Comparison of ENCODE assay signal across 29 mouse cellular contexts in the genomic region with DNA sequence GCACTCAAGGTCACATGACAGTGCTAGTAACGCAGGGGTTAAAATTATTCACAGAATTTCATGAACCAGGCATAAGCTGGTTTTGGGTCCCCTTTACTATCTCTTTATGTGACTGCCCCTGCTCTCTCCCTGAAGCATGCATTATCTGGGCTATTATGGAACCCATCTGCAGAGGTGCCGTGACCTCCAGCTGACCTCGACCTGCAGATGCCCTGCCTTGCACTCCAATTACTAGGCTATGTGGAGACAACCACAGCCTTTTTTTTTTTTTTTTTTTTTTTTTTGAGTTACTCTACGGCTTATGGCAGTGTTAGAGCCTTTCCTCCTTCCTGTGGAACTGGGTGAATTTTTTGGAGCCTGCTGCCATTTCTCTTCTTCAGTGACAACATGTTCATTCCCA.
A peak's percentile ranks its signal among the peaks of the same experiment; 100 is the strongest.
DNase-seq lines count a peak whose midpoint lies in the region; TF ChIP-seq lines count a peak whose summit lies in the region.
"Had no signal": no experiment of that assay in that cellular context is flagged by ENCODE, and none has a peak within 500 bp of the region (broad histone marks: within the 10 kb centered on the region; RNA-seq: fewer than 3 reads in every experiment).

No protein-coding gene starts in this region.

- H3K27me3 ChIP-seq in CH12.LX (replicated peaks): no peaks in the 10 kb centered on the region
- H3K27me3 ChIP-seq in limb, embryonic 10.5 days (ENCODE audit: low read depth, poor library complexity, severe bottlenecking): no peaks in the 10 kb centered on the region
- H3K27me3 ChIP-seq: heart, embryonic 13.5 days; kidney, embryonic 15.5 days; liver, embryonic 12.5 days; megakaryocyte, embryonic 14.5 days; midbrain, embryonic 13.5 days; stomach, embryonic 15.5 days had no signal

- WGBS in limb, embryonic 10.5 days: 22% methylated on average over 4 of the region's 4 CpGs

- no peak overlapping the region for H3K27ac ChIP-seq in CH12.LX (ENCODE audit: insufficient read depth, low read depth)
- peak overlapping the region; percentile 78 for H3K27ac ChIP-seq in limb, embryonic 10.5 days
- H3K27ac ChIP-seq in layer of hippocampus, adult 2 months: no peak overlapping the region
- H3K27ac ChIP-seq: embryonic facial prominence, embryonic 13.5 days; heart, adult 2 months; heart, embryonic 13.5 days; kidney, embryonic 15.5 days; left cerebral cortex, adult 2 months; liver, embryonic 12.5 days; midbrain, embryonic 13.5 days; stomach, embryonic 15.5 days had no signal

- TF ChIP-seq POLR2A in CH12.LX (IDR thresholded peaks at IDR 0.05; ENCODE audit: low read depth, low read length): no peak

- dilution Hi-C loops in CH12.LX (cut with MboI; ENCODE audit: extremely low pct_ligation_motif_present, extremely low pct_unique_long_range_greater_than_20kb, low sequenced_read_pairs): no loop called here

- H3K9ac ChIP-seq in CH12.LX (ENCODE audit: insufficient read depth, low read depth): no peak overlapping the region
- H3K9ac ChIP-seq: embryonic facial prominence, embryonic 13.5 days; forebrain, postnatal 0 days; heart, embryonic 13.5 days; kidney, embryonic 15.5 days; liver, embryonic 12.5 days; liver, postnatal 0 days; midbrain, embryonic 13.5 days; stomach, embryonic 15.5 days had no signal

- TF ChIP-seq RAD21 in CH12.LX (IDR thresholded peaks at IDR 0.05; ENCODE audit: low read depth, low read length): no peak

- H3K4me3 ChIP-seq in CH12.LX (replicated peaks in 1 of 3; ENCODE audit: low read depth in 2 of 3, low read length in 2 of 3, poor library complexity in 1 of 3): no peak overlapping the region
- no peak overlapping the region for H3K4me3 ChIP-seq in limb, embryonic 10.5 days
- H3K4me3 ChIP-seq in layer of hippocampus, adult 2 months: no peak overlapping the region
- H3K4me3 ChIP-seq: embryonic facial prominence, embryonic 13.5 days; erythroblast, embryonic 14.5 days; heart, adult 2 months; heart, embryonic 13.5 days; kidney, embryonic 15.5 days; left cerebral cortex, adult 2 months; liver, embryonic 12.5 days; megakaryocyte, embryonic 14.5 days; midbrain, embryonic 13.5 days; stomach, embryonic 15.5 days had no signal

- TF ChIP-seq EP300 in CH12.LX (IDR thresholded peaks at IDR 0.05; ENCODE audit: low read length): no peak

- TF ChIP-seq CTCF in CH12.LX (conservative IDR thresholded peaks at IDR 0.05 in 1 of 2, IDR thresholded peaks at IDR 0.05 in 1 of 2; ENCODE audit: low read depth in 2 of 2, low read length in 2 of 2): no peak
- TF ChIP-seq CTCF in layer of hippocampus, adult 2 months (conservative IDR thresholded peaks at IDR 0.05): no peak

- peaks cover 0 to 7% of the 10 kb centered on the region in 2 experiments; a peak in 1 of 4 replicates for H3K4me1 ChIP-seq in CH12.LX (ENCODE audit: control insufficient read depth in 1 of 2, insufficient read depth in 2 of 2)
- peaks cover 78% of the 10 kb centered on the region for H3K4me1 ChIP-seq in limb, embryonic 10.5 days
- H3K4me1 ChIP-seq: liver, embryonic 12.5 days; megakaryocyte, embryonic 14.5 days had no signal

- in situ Hi-C loops in CH12.LX (cut with MboI; ENCODE audit: low pct_ligation_motif_present, low pct_unique_long_range_greater_than_20kb, low sequenced_read_pairs): no loop called here

- H3K9me3 ChIP-seq in CH12.LX (replicated peaks; ENCODE audit: low read length): peaks cover 5% of the 10 kb centered on the region
- H3K9me3 ChIP-seq in limb, embryonic 10.5 days (replicated peaks): no peaks in the 10 kb centered on the region
- H3K9me3 ChIP-seq: heart, embryonic 13.5 days; kidney, embryonic 15.5 days; liver, embryonic 12.5 days; midbrain, embryonic 13.5 days; stomach, embryonic 15.5 days had no signal

- no peak overlapping the region for H3K4me2 ChIP-seq in CH12.LX (ENCODE audit: insufficient read depth, low read depth, poor library complexity, severe bottlenecking)
- H3K4me2 ChIP-seq: embryonic facial prominence, embryonic 13.5 days; heart, embryonic 13.5 days; kidney, embryonic 15.5 days; liver, embryonic 12.5 days; midbrain, embryonic 13.5 days; stomach, embryonic 15.5 days had no signal

- no peaks in the 10 kb centered on the region for H3K79me2 ChIP-seq in CH12.LX (replicated peaks; ENCODE audit: control insufficient read depth, extremely low read depth, insufficient read depth, poor library complexity, severe bottlenecking)

- DNase-seq in CH12.LX (ENCODE audit: extremely low read depth) (no peak), ES-CJ7 (ENCODE audit: low read depth, low spot score) (peak; percentile 18)
- DNase-seq in embryo, embryonic 10.5 days (ENCODE audit: low spot score): peak; percentile 63
- peak; percentile 60 for DNase-seq in limb, embryonic 10.5 days (ENCODE audit: low spot score)
- DNase-seq in lung, postnatal 10 days: no peak
- no peak for DNase-seq in adrenal gland, postnatal 14 days
- no peak for DNase-seq in ovary, postnatal 36 days (ENCODE audit: low spot score)
- DNase-seq in layer of hippocampus, adult 2 months (ENCODE audit: low spot score in 2 of 2): no peak
- DNase-seq: adrenal gland, postnatal 10 days; B cell, adult 2 months; cerebellum, adult 11-12 months; cerebellum, adult 9-11 months; forebrain, postnatal 0 days; heart, adult 2 months; heart, postnatal 10 days; kidney, adult 11 months; kidney, postnatal 25 days; liver, postnatal 0 days; lung, postnatal 4 days; right cerebral cortex, postnatal 14 days had no signal

- H3K36me3 ChIP-seq in CH12.LX (replicated peaks in 1 of 2; ENCODE audit: control insufficient read depth in 1 of 2, insufficient read depth in 1 of 2, low read length in 1 of 2): no peaks in the 10 kb centered on the region
- H3K36me3 ChIP-seq in limb, embryonic 10.5 days: no peaks in the 10 kb centered on the region
- H3K36me3 ChIP-seq: embryonic facial prominence, embryonic 13.5 days; heart, embryonic 13.5 days; kidney, embryonic 15.5 days; liver, embryonic 12.5 days; midbrain, embryonic 13.5 days; stomach, embryonic 15.5 days had no signal

TF ChIP-seq in CH12.LX, 34 proteins besides CTCF, POLR2A, EP300 and RAD21:
- TF ChIP-seq IRF4 (IDR thresholded peaks at IDR 0.05; ENCODE audit: low read depth, low read length): no peak
- TF ChIP-seq ZNF384 (IDR thresholded peaks at IDR 0.05; ENCODE audit: low read depth, low read length): peak; percentile 24; the same call in 1 of the 2 replicates

Comparison
In these comparisons a context has a peak if more than half of its experiments do, and no peak if none do; other contexts are left out.
1. DNase-seq: peak in ES-CJ7 (single experiment), embryo, embryonic 10.5 days (single experiment) and limb, embryonic 10.5 days (single experiment); none in CH12.LX (single experiment), lung, postnatal 10 days (single experiment), adrenal gland, postnatal 14 days (single experiment), ovary, postnatal 36 days (single experiment) and layer of hippocampus, adult 2 months (0 of 2).